Mouse (Mus musculus) C2C12 (cell line): ENCODE measurements at regions not wholly inside any gene's neighbourhood (a gene's known extent, or its start where the extent isn't known, plus 50 kb on each side); places are given as distances from the start of the nearest gene placed in this dataset.

Source experiments
- CTCF ChIP-seq: IDR thresholded peaks from one replicate; pipeline ENCODE4 v1.5.1; 2011; ENCODE audit not compliant: control insufficient read depth, insufficient read depth, insufficient read length
- MYOG ChIP-seq: IDR thresholded peaks from one replicate; pipeline ENCODE4 v1.6.1; 2011; ENCODE audit not compliant: control insufficient read depth, insufficient read length; ENCODE audit errors: extremely low read depth

DNA sequence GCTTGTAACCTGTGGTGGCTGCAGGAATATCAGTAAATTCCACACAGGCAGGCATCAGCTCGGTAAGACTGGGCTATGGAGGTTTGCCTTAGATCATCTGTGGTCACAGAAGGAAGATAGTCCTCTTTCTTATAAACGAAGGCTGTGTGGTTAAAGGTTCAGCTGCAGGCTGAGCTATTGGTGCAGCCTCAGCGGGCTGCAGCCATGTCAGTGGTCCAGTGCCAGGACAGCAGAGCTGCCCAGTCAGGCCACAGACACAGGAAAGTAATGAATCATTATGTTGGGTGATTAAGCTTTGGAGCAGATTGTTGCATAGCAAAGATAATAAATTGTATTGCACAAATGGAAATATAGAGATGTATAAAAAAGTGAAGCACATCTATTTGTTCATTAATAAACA lies 57.0 kb upstream of the Vangl1 start:
- TF ChIP-seq CTCF (no peak), MYOG (no peak)
